Mouse (Mus musculus): ENCODE measurements around the gene Gm4307.
"Not testable (repeated sequence)": the region's sequence is repeated elsewhere in the genome, so short reads cannot be mapped to it uniquely, and the experiment has no call there.

The Gm4307 gene

GRCm38 (mm10) chr10:100361038-100361437 lies at the start of gene Gm4307:
Gene Gm4307 (plus strand): TSS chr10:100361338.
- not testable (repeated sequence) for DNase-seq

- not testable (repeated sequence) for DNase-seq
Observed at GRCm38 (mm10) chr10:100335376-100335775, 25.8 kb upstream of the Gm4307 start, which contains the start of gene Gm4301. Gene Gm4301 (plus strand): TSS chr10:100335676.

- not testable (repeated sequence) for DNase-seq
Observed at GRCm38 (mm10) chr10:100340536-100340935, 20.6 kb upstream of the Gm4307 start, which contains the start of gene Gm4302. Gene Gm4302 (plus strand): TSS chr10:100340836.

- not testable (repeated sequence) for DNase-seq
Observed at GRCm38 (mm10) chr10:100345672-100346071, 15.5 kb upstream of the Gm4307 start, which contains the start of gene Gm4303. Gene Gm4303 (plus strand): TSS chr10:100345972.

- not testable (repeated sequence) for DNase-seq
Observed at GRCm38 (mm10) chr10:100350793-100351192, 10.3 kb upstream of the Gm4307 start, which contains the start of gene Gm4305. Gene Gm4305 (plus strand): TSS chr10:100351093.

- DNase-seq: not testable (repeated sequence)
Observed at GRCm38 (mm10) chr10:100356841-100357240, 4.3 kb upstream of the Gm4307 start.

GRCm38 (mm10) chr10:100382460-100382859 lies 21.3 kb downstream of the Gm4307 start, which contains the start of gene Gm4312:
Gene Gm4312 (minus strand): TSS chr10:100382560.
- DNase-seq: not testable (repeated sequence)

GRCm38 (mm10) chr10:100402301-100402700 lies 41.2 kb downstream of the Gm4307 start:
- DNase-seq: not testable (repeated sequence)
